Mouse (Mus musculus) retina, postnatal 1 day (tissue): ENCODE results near the gene Zfp786.

Source experiments
- DNase-seq: peaks from one replicate; pipeline ENCODE4 v3.0.0-alpha.2; 2012

Zfp786 gene

GRCm38 (mm10) chr6:47819626-47820325 lies 10.9 kb downstream of the Zfp786 start:
- DNase-seq, result no peak

- no peak for DNase-seq
These were observed 11.9 kb downstream of the Zfp786 start for GRCm38 (mm10) chr6:47818721-47819120.

- no peak for DNase-seq
These were observed 14.5 kb downstream of the Zfp786 start for GRCm38 (mm10) chr6:47816151-47816550.

GRCm38 (mm10) chr6:47813257-47813878 lies 17.3 kb downstream of the Zfp786 start, which contains the start of gene Pdia4:
TSS of gene Pdia4 (minus strand) at chr6:47813430.
- peak; percentile 100 for DNase-seq

GRCm38 (mm10) chr6:47812271-47812915 lies 18.3 kb downstream of the Zfp786 start:
- DNase-seq, result no peak

GRCm38 (mm10) chr6:47811324-47811723 lies 19.3 kb downstream of the Zfp786 start:
- no peak for DNase-seq

GRCm38 (mm10) chr6:47810181-47810580 lies 20.5 kb downstream of the Zfp786 start:
- DNase-seq, result no peak

GRCm38 (mm10) chr6:47809053-47809452 lies 21.6 kb downstream of the Zfp786 start:
- no peak for DNase-seq

GRCm38 (mm10) chr6:47808545-47808944 lies 22.1 kb downstream of the Zfp786 start:
- DNase-seq, result no peak

- DNase-seq, result no peak
These were observed 23.2 kb downstream of the Zfp786 start for GRCm38 (mm10) chr6:47807419-47807818.

- DNase-seq, result no peak
These were observed 25.1 kb downstream of the Zfp786 start for GRCm38 (mm10) chr6:47805520-47805919.

GRCm38 (mm10) chr6:47799079-47799478 lies 31.6 kb downstream of the Zfp786 start:
- DNase-seq, result peak; percentile 91

GRCm38 (mm10) chr6:47794106-47794830 lies 36.4 kb downstream of the Zfp786 start:
- DNase-seq, result peak; percentile 36

- no peak for DNase-seq
These were observed 37.4 kb downstream of the Zfp786 start for GRCm38 (mm10) chr6:47793284-47793683.

GRCm38 (mm10) chr6:47792533-47792932 lies 38.1 kb downstream of the Zfp786 start:
- DNase-seq, result no peak

- DNase-seq, result peak; percentile 70
These were observed 39.9 kb downstream of the Zfp786 start for GRCm38 (mm10) chr6:47790745-47791144.

GRCm38 (mm10) chr6:47788821-47789220 lies 41.8 kb downstream of the Zfp786 start:
- DNase-seq, result no peak

GRCm38 (mm10) chr6:47787941-47788736 lies 42.5 kb downstream of the Zfp786 start:
- peak; percentile 95 for DNase-seq

GRCm38 (mm10) chr6:47784707-47785412 lies 45.8 kb downstream of the Zfp786 start:
- DNase-seq, result no peak

- peak; percentile 90 for DNase-seq
These were observed 49.3 kb downstream of the Zfp786 start for GRCm38 (mm10) chr6:47781091-47781968.

GRCm38 (mm10) chr6:47780576-47781013 lies 50.1 kb downstream of the Zfp786 start:
- DNase-seq, result peak; percentile 47
